Mouse (Mus musculus) lung, postnatal 0 days (tissue): ENCODE data around the gene Igfn1.

Experiments
- CTCF ChIP-seq: IDR thresholded peaks from 2 replicates; pipeline ENCODE4 v1.5.1; 2016; ENCODE audit warnings: antibody characterized with exemption, mild to moderate bottlenecking
- EP300 ChIP-seq: IDR thresholded peaks from 2 replicates; pipeline ENCODE4 v1.6.1; 2016; ENCODE audit warnings: antibody characterized with exemption, mild to moderate bottlenecking, control low read depth

DNA sequence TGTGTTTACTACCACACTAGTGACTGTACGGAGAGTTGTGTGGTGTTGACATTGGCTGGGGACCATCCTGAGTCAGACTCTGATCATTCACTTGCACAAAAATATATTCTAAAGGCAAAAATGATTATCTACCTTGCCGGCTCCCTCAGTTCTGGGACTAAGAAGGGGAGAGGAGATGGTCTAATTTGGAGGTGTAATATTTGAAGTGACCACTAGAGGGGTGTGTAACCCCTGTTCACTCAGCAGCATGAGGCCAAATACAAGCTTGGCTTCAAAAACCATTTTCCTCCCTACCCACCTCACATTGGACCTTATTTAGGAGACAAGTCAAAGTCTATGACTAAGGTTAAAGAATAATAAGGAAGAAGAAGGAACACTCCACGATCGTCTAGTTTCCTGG, 47.7 kb downstream of the Igfn1 start:
- TF ChIP-seq CTCF (peak; percentile 84), EP300 (no peak)
